Mouse (Mus musculus) midbrain, embryonic 14.5 days (tissue): Measurements from ENCODE around the gene Gm14085. TPM values are rescaled to one million over a fixed set of nuclear protein-coding genes. Genes with fewer than 3 reads are reported as not detected.
A peak's percentile ranks its signal among the peaks of the same experiment; 100 is the strongest.
"Not testable (repeated sequence)": the region's sequence is repeated elsewhere in the genome, so short reads cannot be mapped to it uniquely, and the experiment has no call there.

Source experiments
- ATAC-seq: fragments of 200-750 bp; cut with Nextera tagmentation; 2 replicates; pipeline ENCODE4 v1.8.0; 2017; ENCODE audit warnings: moderate number of reproducible peaks, moderate library complexity; ENCODE audit not compliant: low FRiP score, low TSS enrichment
- DNase-seq: peaks from one replicate; pipeline ENCODE4 v3.0.0-alpha.2; 2015
- H3K27ac ChIP-seq: fragments of 300-500 bp; sonication (generic); replicated peaks from 2 replicates; pipeline ENCODE4 v1.5.1; 2014; ENCODE audit warnings: mild to moderate bottlenecking, low read depth, low read length, moderate library complexity
- H3K27me3 ChIP-seq: fragments of 300-500 bp; sonication (generic); 2 replicates; pipeline ENCODE4 v1.6.1; 2014; ENCODE audit warnings: low read length, control low read depth, mixed read lengths; ENCODE audit not compliant: control insufficient read depth, insufficient read depth
- H3K36me3 ChIP-seq: fragments of 300-500 bp; sonication (generic); 2 replicates; pipeline ENCODE4 v1.6.1; 2014; ENCODE audit warnings: low read length, control low read depth; ENCODE audit not compliant: control insufficient read depth, insufficient read depth
- H3K4me1 ChIP-seq: fragments of 300-500 bp; sonication (generic); 2 replicates; pipeline ENCODE4 v1.6.1; 2014; ENCODE audit warnings: mild to moderate bottlenecking, antibody characterized with exemption, low read length, control low read depth; ENCODE audit not compliant: control insufficient read depth, insufficient read depth
- H3K4me2 ChIP-seq: fragments of 300-500 bp; sonication (generic); 2 replicates; pipeline ENCODE4 v1.6.1; 2014; ENCODE audit warnings: mild to moderate bottlenecking, low read length, moderate library complexity
- H3K4me3 ChIP-seq: fragments of 300-500 bp; sonication (generic); replicated peaks from 2 replicates; pipeline ENCODE4 v1.5.1; 2014; ENCODE audit warnings: low read depth, low read length
- H3K9ac ChIP-seq: fragments of 300-500 bp; sonication (generic); replicated peaks from 2 replicates; pipeline ENCODE4 v1.6.1; 2014; ENCODE audit warnings: mild to moderate bottlenecking, low read length, moderate library complexity
- H3K9me3 ChIP-seq: fragments of 300-500 bp; sonication (generic); 2 replicates; pipeline ENCODE4 v1.6.1; 2016; ENCODE audit warnings: low read length, control low read depth, mixed read lengths; ENCODE audit not compliant: control insufficient read depth
- WGBS: fragments of 180-500 bp; shearing (Covaris S2); extraction: QIAGEN DNeasy Blood & Tissue Kit; methylation state at CpG from one replicate; pipeline ENCODE4 v1.1.7; 2014; 5-methylcytosine and 5-hydroxymethylcytosine counted together
- polyA plus RNA-seq: library from polyadenylated mRNA; unstranded; fragments of >200 nt; fragmentation: Nextera tagmentation; extraction: Ambion mirVana; gene quantifications from 2 replicates; pipeline ENCODE4 v1.2.1, GENCODE M21; 2014

Gene Gm14085
- polyA plus RNA-seq: not detected in 2 replicates

- DNase-seq: no peak
- Histone ChIP-seq H3K4me3 (no peak within 1 kb of the TSS), H3K4me2 (no peak within 1 kb of the TSS), H3K4me1 (no peaks in the 10 kb centered on the region), H3K27me3 (no peaks in the 10 kb centered on the region), H3K9ac (no peak within 1 kb of the TSS), H3K36me3 (no peaks in the 10 kb centered on the region), H3K9me3 (no peaks in the 10 kb centered on the region), H3K27ac (no peak within 1 kb of the TSS)
- ATAC-seq: no peak
- WGBS: 90% methylated on average over 1 of the region's 1 CpGs
Observed at GRCm38 (mm10) chr2:122484641-122485040, at the start of gene Gm14085. Gene Gm14085 (plus strand): TSS chr2:122484941.

GRCm38 (mm10) chr2:122438706-122439482 lies 45.8 kb upstream of the Gm14085 start:
- WGBS: 88% methylated on average over 5 of the region's 5 CpGs

GRCm38 (mm10) chr2:122440521-122440920 lies 44.2 kb upstream of the Gm14085 start:
- 6% methylated on average over 1 of the region's 3 CpGs for WGBS
- H3K27ac ChIP-seq, H3K4me2 ChIP-seq, DNase-seq, H3K4me3 ChIP-seq, H3K27me3 ChIP-seq, H3K9me3 ChIP-seq, H3K36me3 ChIP-seq, H3K4me1 ChIP-seq, H3K9ac ChIP-seq, ATAC-seq: not testable (repeated sequence)

More at GRCm38 (mm10) chr2:122438706-122439482, 45.8 kb upstream of the Gm14085 start:
- not testable (repeated sequence) for H3K36me3 ChIP-seq, H3K9me3 ChIP-seq, H3K4me2 ChIP-seq, H3K27me3 ChIP-seq, H3K27ac ChIP-seq, ATAC-seq, H3K4me1 ChIP-seq, H3K4me3 ChIP-seq, H3K9ac ChIP-seq, DNase-seq

GRCm38 (mm10) chr2:122441000-122441933 lies 43.5 kb upstream of the Gm14085 start:
- 82% methylated on average over 7 of the region's 7 CpGs for WGBS
- DNase-seq (no peak), ATAC-seq (no peak)
- no peak overlapping the region for H3K4me3 ChIP-seq
- no peaks in the 10 kb centered on the region for H3K9me3 ChIP-seq
- no peaks in the 10 kb centered on the region for H3K36me3 ChIP-seq
- H3K27ac ChIP-seq: no peak overlapping the region
- H3K4me2 ChIP-seq: no peak overlapping the region
- no peaks in the 10 kb centered on the region for H3K4me1 ChIP-seq
- no peak overlapping the region for H3K9ac ChIP-seq
- H3K27me3 ChIP-seq: no peaks in the 10 kb centered on the region

GRCm38 (mm10) chr2:122450351-122450750 lies 34.4 kb upstream of the Gm14085 start:
- H3K9ac ChIP-seq: no peak overlapping the region
- ATAC-seq (no peak), DNase-seq (no peak)
- H3K27ac ChIP-seq: no peak overlapping the region
- 90% methylated on average over 4 of the region's 4 CpGs for WGBS
- H3K4me2 ChIP-seq: no peak overlapping the region
- H3K9me3 ChIP-seq: no peaks in the 10 kb centered on the region
- H3K4me1 ChIP-seq: no peaks in the 10 kb centered on the region
- H3K4me3 ChIP-seq: no peak overlapping the region
- H3K36me3 ChIP-seq: no peaks in the 10 kb centered on the region
- H3K27me3 ChIP-seq: no peaks in the 10 kb centered on the region

- no peak overlapping the region for H3K27ac ChIP-seq
- no peak overlapping the region for H3K4me2 ChIP-seq
- H3K4me3 ChIP-seq: no peak overlapping the region
- ATAC-seq (no peak), DNase-seq (no peak)
- WGBS: 70% methylated on average over 2 of the region's 2 CpGs
- no peak overlapping the region for H3K9ac ChIP-seq
- no peaks in the 10 kb centered on the region for H3K27me3 ChIP-seq
- no peaks in the 10 kb centered on the region for H3K9me3 ChIP-seq
- no peaks in the 10 kb centered on the region for H3K36me3 ChIP-seq
- no peaks in the 10 kb centered on the region for H3K4me1 ChIP-seq
Observed at GRCm38 (mm10) chr2:122452426-122452825, 32.3 kb upstream of the Gm14085 start.

- Histone ChIP-seq H3K4me1 (0 out of 2 replicates have a peak, but pooled peaks cover 7% of the 10 kb centered on the region), H3K27me3 (no peaks in the 10 kb centered on the region), H3K9ac (peak overlapping the region; percentile 52), H3K27ac (no peak overlapping the region), H3K9me3 (no peaks in the 10 kb centered on the region), H3K36me3 (no peaks in the 10 kb centered on the region), H3K4me3 (peak overlapping the region; percentile 49), H3K4me2 (peak overlapping the region; percentile 85)
- DNase-seq (peak; percentile 21), ATAC-seq (no peak)
- 26% methylated on average over 11 of the region's 11 CpGs for WGBS
Observed at GRCm38 (mm10) chr2:122466901-122467300, 17.8 kb upstream of the Gm14085 start.

- under 1% methylated on average over 46 of the region's 46 CpGs for WGBS
- Histone ChIP-seq H3K4me3 (peak overlapping the region; percentile 49), H3K27me3 (no peaks in the 10 kb centered on the region), H3K9me3 (no peaks in the 10 kb centered on the region), H3K4me2 (peak overlapping the region; percentile 85), H3K27ac (no peak overlapping the region), H3K36me3 (no peaks in the 10 kb centered on the region), H3K9ac (peak overlapping the region; percentile 52), H3K4me1 (0 out of 2 replicates have a peak, but pooled peaks cover 7% of the 10 kb centered on the region)
- peak; percentile 94 for DNase-seq
- peak; percentile 100 for ATAC-seq
Observed at GRCm38 (mm10) chr2:122467351-122468013, 17.3 kb upstream of the Gm14085 start.
